Mouse (Mus musculus) erythroblast, embryonic 14.5 days (primary cell): ENCODE measurements around the gene Bmp2k. TPM values are rescaled to one million over a fixed set of nuclear protein-coding genes. Genes with fewer than 3 reads are reported as not detected.

Experiments used
- H3K27me3 ChIP-seq: 2 replicates; pipeline ENCODE4 v1.6.1; 2012; ENCODE audit warnings: inconsistent platforms; ENCODE audit not compliant: control insufficient read depth
- H3K36me3 ChIP-seq: 2 replicates; pipeline ENCODE4 v1.6.1; 2012; ENCODE audit warnings: mild to moderate bottlenecking, inconsistent platforms; ENCODE audit not compliant: control insufficient read depth
- H3K4me1 ChIP-seq: 2 replicates; pipeline ENCODE4 v1.6.1; 2012; ENCODE audit warnings: inconsistent platforms; ENCODE audit not compliant: control insufficient read depth
- H3K4me3 ChIP-seq: replicated peaks from 2 replicates; pipeline ENCODE3; 2012; ENCODE audit warnings: moderate library complexity, mild to moderate bottlenecking, inconsistent platforms
- H3K9me3 ChIP-seq: 2 replicates; pipeline ENCODE4 v1.6.1; 2012; ENCODE audit warnings: low read length, inconsistent platforms, mixed read lengths; ENCODE audit not compliant: control insufficient read depth
- GATA1 ChIP-seq: IDR thresholded peaks from 2 replicates; pipeline ENCODE4 v1.6.1; 2012; ENCODE audit warnings: low read length, inconsistent platforms, mixed read lengths
- TAL1 ChIP-seq: IDR thresholded peaks from 3 replicates; pipeline ENCODE4 v1.6.1; 2012; ENCODE audit warnings: low read length, inconsistent platforms, mixed read lengths
- polyA plus RNA-seq: library from polyadenylated mRNA; stranded (reverse); fragments of >175 nt; gene quantifications from 2 replicates; pipeline ENCODE4 v1.2.3, GENCODE M21; 2012

Gene Bmp2k
- polyA plus RNA-seq, 1 experiment: 2.5 TPM

DNA sequence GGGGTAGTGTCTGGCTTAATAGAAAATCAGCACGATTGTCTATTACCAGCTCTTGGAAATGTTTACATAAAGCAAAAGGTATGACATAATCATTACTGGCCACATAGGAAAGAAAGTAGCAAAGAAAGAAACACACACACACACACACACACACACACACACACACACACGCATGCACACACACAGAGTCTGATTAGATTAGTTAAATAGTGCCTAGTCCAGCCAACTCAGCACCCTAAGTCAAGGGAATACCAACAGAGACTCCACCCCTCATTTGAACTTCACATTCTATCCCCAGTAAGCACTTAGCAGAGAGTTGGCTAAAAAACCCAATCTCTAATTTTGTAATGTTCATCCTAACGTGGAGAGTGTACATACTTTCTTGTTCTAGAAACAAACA is 15.5 kb upstream of the Bmp2k start:
- no peak overlapping the region for H3K4me3 ChIP-seq
- H3K4me1 ChIP-seq: peaks cover 44% of the 10 kb centered on the region
- H3K36me3 ChIP-seq: peaks cover 2% of the 10 kb centered on the region; the same call in 1 of the 2 replicates
- peaks cover 43% of the 10 kb centered on the region for H3K27me3 ChIP-seq
- TF ChIP-seq GATA1: no peak
- no peak for TF ChIP-seq TAL1
- no peaks in the 10 kb centered on the region for H3K9me3 ChIP-seq

DNA sequence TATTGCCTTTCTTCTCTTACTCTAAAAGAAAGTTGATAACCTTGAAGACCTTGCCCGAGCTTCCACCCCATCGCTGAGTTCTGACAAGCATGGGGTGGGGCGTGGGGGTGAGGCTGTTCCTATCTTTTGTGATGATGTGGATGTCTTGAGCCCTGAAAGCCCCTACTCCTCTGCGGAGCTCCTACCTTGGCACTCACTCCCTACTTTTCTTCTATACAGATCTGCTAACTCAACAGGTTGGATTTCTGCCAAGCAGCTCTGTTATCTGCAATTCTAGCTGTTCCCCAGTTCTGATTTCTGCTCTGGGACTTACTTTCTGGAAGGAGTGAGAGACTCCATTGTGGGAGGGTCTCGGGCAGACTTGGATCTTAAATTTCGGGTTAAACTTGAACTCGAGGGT is 14.3 kb upstream of the Bmp2k start:
- no peaks in the 10 kb centered on the region for H3K9me3 ChIP-seq
- TF ChIP-seq GATA1 (no peak), TAL1 (no peak)
- H3K27me3 ChIP-seq: peaks cover 43% of the 10 kb centered on the region
- H3K4me3 ChIP-seq: no peak overlapping the region
- H3K4me1 ChIP-seq: peaks cover 55% of the 10 kb centered on the region
- H3K36me3 ChIP-seq: peaks cover 5% of the 10 kb centered on the region; the same call in 1 of the 2 replicates

DNA sequence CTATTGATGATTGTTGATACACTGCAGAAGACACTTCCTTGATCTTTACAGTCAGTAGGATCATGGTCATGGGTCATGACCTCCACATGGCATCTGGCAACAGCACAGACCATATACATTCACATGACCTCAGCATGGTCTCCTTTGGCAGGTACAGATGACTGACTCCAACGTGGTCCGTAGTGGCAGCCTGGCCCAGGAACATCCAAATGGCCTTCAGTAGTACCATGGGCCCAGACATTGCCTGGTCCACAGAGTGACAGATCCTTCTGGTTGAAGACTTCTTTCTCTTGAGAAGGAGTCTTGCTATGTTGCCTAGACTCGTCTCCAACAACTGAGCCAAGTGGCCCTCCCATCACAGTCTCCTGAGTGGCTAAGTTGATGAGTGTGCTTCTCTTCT is 10.6 kb upstream of the Bmp2k start:
- Histone ChIP-seq H3K36me3 (peaks cover 8% of the 10 kb centered on the region; the same call in 1 of the 2 replicates), H3K4me1 (peaks cover 80% of the 10 kb centered on the region), H3K27me3 (peaks cover 13% of the 10 kb centered on the region), H3K9me3 (no peaks in the 10 kb centered on the region), H3K4me3 (no peak overlapping the region)
- TF ChIP-seq TAL1 (no peak), GATA1 (no peak)

DNA sequence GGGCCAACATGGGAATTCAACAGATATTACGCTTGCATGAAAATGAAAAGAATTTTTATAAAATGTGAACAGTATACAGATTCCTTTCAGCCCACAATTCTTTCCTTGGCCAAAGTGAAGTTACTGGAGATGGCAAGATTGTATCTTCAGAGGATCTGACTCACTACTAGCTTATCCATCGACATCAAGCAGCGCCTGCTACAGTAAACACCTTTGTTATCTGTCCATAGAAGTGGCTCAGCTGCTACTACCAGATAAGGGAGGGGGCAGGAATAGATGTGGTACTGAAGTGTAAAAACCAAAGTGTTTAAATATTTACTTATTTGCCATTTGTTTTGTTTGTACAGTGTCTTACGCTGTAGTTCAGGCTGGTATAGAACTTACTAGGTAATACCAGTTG is 8.6 kb upstream of the Bmp2k start:
- Histone ChIP-seq H3K27me3 (no peaks in the 10 kb centered on the region), H3K4me3 (no peak overlapping the region), H3K4me1 (peaks cover 84% of the 10 kb centered on the region), H3K9me3 (no peaks in the 10 kb centered on the region), H3K36me3 (peaks cover 8% of the 10 kb centered on the region; the same call in 1 of the 2 replicates)
- peak; percentile 95 for TF ChIP-seq GATA1
- peak; percentile 91 for TF ChIP-seq TAL1

GRCm38 (mm10) chr5:96991156-96991555 is 6.3 kb upstream of the Bmp2k start:
- Histone ChIP-seq H3K4me3 (no peak overlapping the region), H3K9me3 (no peaks in the 10 kb centered on the region), H3K4me1 (peaks cover 96% of the 10 kb centered on the region), H3K36me3 (peaks cover 14% of the 10 kb centered on the region; the same call in 1 of the 2 replicates), H3K27me3 (no peaks in the 10 kb centered on the region)
- TF ChIP-seq TAL1 (no peak), GATA1 (no peak)

DNA sequence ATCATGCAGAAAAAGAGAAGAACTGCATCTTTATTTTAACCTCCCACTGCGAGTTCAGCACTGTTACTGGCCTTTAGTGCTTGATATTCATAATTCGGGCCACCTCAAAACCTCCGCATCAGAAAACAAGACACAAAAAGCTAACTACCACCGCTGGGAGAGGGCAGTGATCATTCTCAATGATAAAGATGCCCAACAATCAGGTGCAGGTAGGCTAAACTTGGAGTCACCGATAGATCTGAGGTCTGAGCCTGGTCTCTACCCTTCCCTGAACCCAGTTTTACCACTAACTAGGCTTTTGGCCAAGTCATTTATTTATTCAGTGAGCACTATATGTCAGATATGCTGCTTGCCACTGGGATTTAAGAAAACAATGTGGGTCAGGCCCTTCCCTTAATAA is 4.8 kb upstream of the Bmp2k start:
- no peak for TF ChIP-seq TAL1
- Histone ChIP-seq H3K27me3 (no peaks in the 10 kb centered on the region), H3K9me3 (no peaks in the 10 kb centered on the region), H3K36me3 (peaks cover 12% of the 10 kb centered on the region; the same call in 1 of the 2 replicates), H3K4me3 (no peak overlapping the region), H3K4me1 (peaks cover 93% of the 10 kb centered on the region)

- Histone ChIP-seq H3K27me3 (no peaks in the 10 kb centered on the region), H3K9me3 (no peaks in the 10 kb centered on the region), H3K36me3 (peaks cover 12% of the 10 kb centered on the region; the same call in 1 of the 2 replicates), H3K4me3 (no peak overlapping the region), H3K4me1 (peaks cover 89% of the 10 kb centered on the region)
- TF ChIP-seq GATA1 (no peak), TAL1 (no peak)
These were observed 4.4 kb upstream of the Bmp2k start for GRCm38 (mm10) chr5:96993057-96993456.

DNA sequence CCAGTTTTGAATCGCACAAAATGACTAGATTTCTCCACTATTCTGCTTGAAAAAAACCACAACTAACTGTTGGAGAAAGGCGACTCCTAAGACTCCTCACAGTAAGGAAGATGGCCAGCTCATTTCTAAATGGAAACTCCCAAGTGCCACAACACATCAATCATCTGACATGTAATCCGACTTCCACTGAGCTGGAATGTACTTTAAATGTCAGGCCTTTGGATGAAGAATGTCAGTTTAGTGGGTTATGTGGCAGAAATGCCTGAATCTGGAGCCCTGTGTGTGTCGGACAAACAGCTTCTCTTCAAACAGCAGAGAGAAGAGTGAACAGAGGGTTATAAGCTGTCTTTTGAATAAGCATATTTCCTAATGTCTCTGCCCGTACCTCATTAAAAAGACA is 1.7 kb upstream of the Bmp2k start:
- no peaks in the 10 kb centered on the region for H3K9me3 ChIP-seq
- H3K36me3 ChIP-seq: peaks cover 32% of the 10 kb centered on the region
- H3K4me1 ChIP-seq: peaks cover 75% of the 10 kb centered on the region
- TF ChIP-seq TAL1: no peak
- no peak for TF ChIP-seq GATA1
- peak overlapping the region; percentile 2 for H3K4me3 ChIP-seq
- H3K27me3 ChIP-seq: no peaks in the 10 kb centered on the region

- Histone ChIP-seq H3K9me3 (no peaks in the 10 kb centered on the region), H3K4me3 (peak overlapping the region; percentile 79), H3K4me1 (peaks cover 75% of the 10 kb centered on the region), H3K27me3 (no peaks in the 10 kb centered on the region), H3K36me3 (peaks cover 40% of the 10 kb centered on the region)
- TF ChIP-seq TAL1 (no peak), GATA1 (no peak)
These were observed 834 bp upstream of the Bmp2k start for GRCm38 (mm10) chr5:96996401-96997309.
